Mouse (Mus musculus) liver, postnatal 0 days (tissue): Measurements from ENCODE around the gene Nr1d1.

Experiments used
- CTCF ChIP-seq: sonication (generic); IDR thresholded peaks from 2 replicates; pipeline ENCODE4 v1.5.1; 2016; ENCODE audit warnings: antibody characterized with exemption, low read depth
- EP300 ChIP-seq: IDR thresholded peaks from 2 replicates; pipeline ENCODE4 v1.6.1; 2016; ENCODE audit warnings: antibody characterized with exemption, low read depth, mild to moderate bottlenecking

DNA sequence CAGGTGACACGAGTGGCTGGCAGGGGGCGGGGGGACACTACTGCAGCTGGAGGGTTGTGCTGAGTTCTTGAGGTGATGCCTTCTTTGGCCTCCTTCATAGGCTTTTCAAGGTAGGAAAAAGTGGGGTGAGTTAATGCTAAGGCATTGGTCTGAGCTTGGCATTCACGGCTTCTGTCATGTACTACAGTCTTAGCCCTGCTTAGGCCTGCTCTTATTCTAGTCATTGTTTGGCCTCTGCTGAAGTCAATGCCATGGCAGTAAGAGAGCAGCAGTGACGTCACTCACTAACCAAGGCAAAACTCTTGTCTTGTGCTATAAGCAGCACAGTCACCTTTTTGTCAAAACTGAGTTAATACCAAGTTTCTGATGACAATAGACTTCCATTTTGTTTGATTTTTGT is 22.8 kb upstream of the Nr1d1 start:
- TF ChIP-seq CTCF, result no peak
- TF ChIP-seq EP300, result no peak
